Mouse (Mus musculus) G1E (cell line): ENCODE data around the gene Arhgef19. TPM values are rescaled to one million over a fixed set of nuclear protein-coding genes. Genes with fewer than 3 reads are reported as not detected.

Experiments
- ATAC-seq: 2 replicates; pipeline ENCODE4 v1.8.0; 2016; ENCODE audit warnings: mild to moderate bottlenecking; ENCODE audit not compliant: insufficient number of reproducible peaks, poor library complexity, low FRiP score, severe bottlenecking; ENCODE audit errors: extremely low read depth
- DNase-seq: peaks from one replicate; pipeline ENCODE4 v3.0.0; 2012; ENCODE audit warnings: low spot score
- H3K27me3 ChIP-seq: 2 replicates; pipeline ENCODE4 v1.6.1; 2012; ENCODE audit warnings: mild to moderate bottlenecking, low read length, inconsistent platforms; ENCODE audit not compliant: insufficient read depth
- H3K36me3 ChIP-seq: replicated peaks from 2 replicates; pipeline ENCODE3; 2012; ENCODE audit warnings: mild to moderate bottlenecking, inconsistent platforms
- H3K4me1 ChIP-seq: 2 replicates; pipeline ENCODE4 v1.6.1; 2012; ENCODE audit warnings: low read depth, low read length, inconsistent platforms, mixed read lengths; ENCODE audit not compliant: insufficient read depth
- H3K4me3 ChIP-seq: 2 replicates; pipeline ENCODE4 v1.5.1; 2012; ENCODE audit warnings: low read depth, mild to moderate bottlenecking, inconsistent platforms, low read length, moderate library complexity, mixed read lengths
- H3K9me3 ChIP-seq: replicated peaks from 2 replicates; pipeline ENCODE4 v1.6.1; 2012; ENCODE audit warnings: inconsistent platforms
- CTCF ChIP-seq: IDR thresholded peaks from 2 replicates; pipeline ENCODE4 v1.5.1; 2012; ENCODE audit warnings: low read depth, low read length, inconsistent platforms, mixed read lengths
- GATA1 ChIP-seq: IDR thresholded peaks from 2 replicates; pipeline ENCODE4 v1.6.1; 2012; ENCODE audit warnings: borderline replicate concordance, low read length, inconsistent platforms, mixed read lengths
- GATA2 ChIP-seq: IDR thresholded peaks from 2 replicates; pipeline ENCODE4 v1.6.1; 2012; ENCODE audit warnings: low read depth, low read length, inconsistent platforms, borderline replicate concordance
- POLR2AphosphoS5 ChIP-seq: IDR thresholded peaks from 2 replicates; pipeline ENCODE4 v1.6.1; 2012; ENCODE audit warnings: low read depth, low read length, inconsistent platforms; ENCODE audit not compliant: insufficient replicate concordance
- TAL1 ChIP-seq: conservative IDR thresholded peaks from 2 replicates; pipeline ENCODE4 v1.6.1; 2012; ENCODE audit warnings: low read depth, low read length, inconsistent platforms, mixed read lengths
- polyA plus RNA-seq: library from polyadenylated mRNA; stranded (reverse); fragments of >175 nt; gene quantifications from 2 replicates; pipeline ENCODE4 v1.2.3, GENCODE M21; 2012
- total RNA-seq, 2 experiments: library from RNA; stranded (forward) in 1 of 2; stranded (reverse) in 1 of 2; fragments of 200-1000 nt in 1 of 2; fragments of >200 nt in 1 of 2; fragmentation: Nextera tagmentation in 1 of 2; gene quantifications; 2 replicates each; pipeline ENCODE4 v1.2.3; 2014 to 2017

Arhgef19 gene
- total and polyA plus RNA-seq, 3 experiments: not detected

GRCm38 (mm10) chr4:141242651-141243241 is 3.4 kb downstream of the Arhgef19 start:
- peaks cover 5% of the 10 kb centered on the region; the same call in 1 of the 2 replicates for H3K9me3 ChIP-seq
- H3K27me3 ChIP-seq: peaks cover 53% of the 10 kb centered on the region
- TF ChIP-seq POLR2AphosphoS5 (no peak), CTCF (no peak), GATA1 (no peak), GATA2 (no peak), TAL1 (no peak)
- peaks cover 15% of the 10 kb centered on the region for H3K4me1 ChIP-seq
- no peak overlapping the region for H3K4me3 ChIP-seq
- H3K36me3 ChIP-seq: no peaks in the 10 kb centered on the region
- DNase-seq: no peak
- no peak for ATAC-seq

DNA sequence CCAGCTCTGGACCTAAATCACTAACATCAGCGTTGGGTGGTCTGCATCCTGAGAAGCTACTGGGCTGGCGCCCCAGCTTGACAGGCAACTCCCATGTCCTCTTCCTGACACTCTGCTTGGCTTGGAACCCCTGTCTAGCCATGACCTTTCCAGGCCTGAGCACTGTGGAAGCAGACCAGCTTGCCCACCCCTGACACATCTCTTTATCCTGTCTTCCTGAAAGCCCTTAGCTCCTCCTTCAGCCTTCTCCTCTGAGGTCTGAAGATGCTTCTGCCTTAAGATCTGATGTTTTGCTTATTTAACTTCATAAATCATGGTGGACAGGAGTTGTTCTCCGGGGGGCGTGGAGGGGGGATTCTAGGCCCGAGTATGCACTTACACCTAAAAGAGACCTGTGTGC is 4.3 kb downstream of the Arhgef19 start:
- TF ChIP-seq GATA2 (no peak), CTCF (no peak), POLR2AphosphoS5 (no peak), GATA1 (no peak), TAL1 (no peak)
- DNase-seq (no peak), ATAC-seq (no peak)
- Histone ChIP-seq H3K9me3 (peaks cover 6% of the 10 kb centered on the region; the same call in 1 of the 2 replicates), H3K27me3 (peaks cover 46% of the 10 kb centered on the region), H3K4me3 (no peak overlapping the region), H3K36me3 (no peaks in the 10 kb centered on the region), H3K4me1 (peaks cover 11% of the 10 kb centered on the region)

GRCm38 (mm10) chr4:141244401-141244800 is 5.1 kb downstream of the Arhgef19 start:
- Histone ChIP-seq H3K9me3 (peaks cover 6% of the 10 kb centered on the region; the same call in 1 of the 2 replicates), H3K4me3 (no peak overlapping the region), H3K36me3 (no peaks in the 10 kb centered on the region), H3K27me3 (peaks cover 39% of the 10 kb centered on the region), H3K4me1 (peaks cover 4% of the 10 kb centered on the region)
- no peak for DNase-seq
- TF ChIP-seq TAL1: no peak
- no peak for TF ChIP-seq POLR2AphosphoS5
- TF ChIP-seq CTCF: no peak
- TF ChIP-seq GATA2: no peak
- TF ChIP-seq GATA1: no peak
- no peak for ATAC-seq

- Histone ChIP-seq H3K27me3 (peaks cover 34% of the 10 kb centered on the region), H3K4me3 (no peak overlapping the region), H3K36me3 (no peaks in the 10 kb centered on the region), H3K4me1 (no peaks in the 10 kb centered on the region), H3K9me3 (peaks cover 6% of the 10 kb centered on the region; the same call in 1 of the 2 replicates)
- ATAC-seq (no peak), DNase-seq (no peak)
- TF ChIP-seq GATA2 (no peak), GATA1 (no peak), CTCF (no peak), TAL1 (no peak), POLR2AphosphoS5 (no peak)
Measured at GRCm38 (mm10) chr4:141244931-141245425, 5.7 kb downstream of the Arhgef19 start.

DNA sequence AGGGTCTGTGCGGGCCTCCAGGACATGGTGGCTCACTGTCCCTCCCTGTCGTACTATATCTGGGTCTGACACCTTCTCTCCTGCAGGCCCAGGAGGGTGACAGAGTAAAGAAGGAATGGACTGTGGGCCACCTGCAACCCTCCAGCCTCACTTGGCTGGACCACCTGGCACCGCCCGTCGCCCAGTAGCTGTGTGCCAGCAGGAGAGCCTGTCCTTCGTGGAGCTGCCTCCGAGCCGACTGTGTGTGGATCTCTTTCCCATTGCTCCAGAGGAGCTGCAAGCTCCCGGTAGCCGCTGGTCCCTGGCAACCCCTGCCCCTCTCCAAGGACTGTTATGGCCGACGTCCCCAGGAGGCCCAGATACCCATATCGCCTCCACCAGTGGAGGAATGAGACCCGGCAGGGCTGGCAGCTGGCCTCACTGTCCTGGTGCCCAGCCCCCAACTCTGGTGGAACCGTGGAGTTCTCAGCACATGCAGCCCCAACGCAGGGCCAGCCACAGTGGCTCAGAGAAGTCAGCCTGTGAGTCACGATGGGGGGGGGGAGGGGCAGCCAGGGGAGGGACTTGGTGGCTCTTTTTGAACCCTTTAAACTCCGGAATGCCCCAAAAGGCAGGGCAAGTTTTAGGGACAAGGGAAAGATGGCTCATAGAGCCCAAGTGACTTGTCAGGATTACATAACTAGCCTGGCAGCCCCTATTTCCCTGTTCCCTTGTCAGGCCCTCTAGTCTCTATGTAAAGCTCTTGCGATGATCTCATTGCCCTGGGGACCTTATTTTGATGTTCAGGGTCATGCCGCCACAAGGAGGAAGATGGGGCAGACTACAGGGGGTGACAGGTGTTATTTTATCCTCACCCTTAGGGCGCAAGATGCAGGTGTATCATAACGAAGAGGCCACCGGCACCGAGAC is 7.0 kb downstream of the Arhgef19 start:
- H3K9me3 ChIP-seq: peaks cover 6% of the 10 kb centered on the region; the same call in 1 of the 2 replicates
- peaks cover 24% of the 10 kb centered on the region for H3K27me3 ChIP-seq
- ATAC-seq: no peak
- no peak for TF ChIP-seq POLR2AphosphoS5
- no peak for TF ChIP-seq TAL1
- TF ChIP-seq GATA2: no peak
- TF ChIP-seq CTCF: no peak
- no peak for TF ChIP-seq GATA1
- no peaks in the 10 kb centered on the region for H3K4me1 ChIP-seq
- no peak overlapping the region for H3K4me3 ChIP-seq
- H3K36me3 ChIP-seq: no peaks in the 10 kb centered on the region
- no peak for DNase-seq

DNA sequence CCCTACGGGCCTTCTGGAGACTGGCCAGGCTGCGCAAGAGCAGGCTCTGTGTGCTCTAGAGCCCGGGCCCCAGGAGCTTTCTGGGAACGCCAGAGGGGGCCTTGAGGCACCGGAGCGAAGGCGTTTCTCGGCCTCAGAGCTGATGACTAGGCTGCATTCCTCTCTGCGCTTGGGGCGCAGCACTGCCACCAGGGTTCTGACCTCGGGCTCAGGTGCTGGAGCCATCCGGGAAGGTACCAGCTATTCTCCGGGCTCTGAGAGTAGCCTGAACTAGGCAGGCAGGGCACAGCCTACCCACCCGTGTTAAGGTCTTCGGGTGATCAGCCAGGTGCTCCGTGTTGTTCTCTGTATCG is 7.7 kb downstream of the Arhgef19 start:
- H3K36me3 ChIP-seq: no peaks in the 10 kb centered on the region
- peaks cover 6% of the 10 kb centered on the region; the same call in 1 of the 2 replicates for H3K9me3 ChIP-seq
- ATAC-seq (no peak), DNase-seq (no peak)
- no peaks in the 10 kb centered on the region for H3K4me1 ChIP-seq
- TF ChIP-seq POLR2AphosphoS5: no peak
- TF ChIP-seq CTCF: no peak
- TF ChIP-seq GATA1: no peak
- TF ChIP-seq TAL1: no peak
- no peak for TF ChIP-seq GATA2
- no peak overlapping the region for H3K4me3 ChIP-seq
- H3K27me3 ChIP-seq: peaks cover 19% of the 10 kb centered on the region
